Mouse (Mus musculus): ENCODE data around the gene Cast.

Cast gene

DNA sequence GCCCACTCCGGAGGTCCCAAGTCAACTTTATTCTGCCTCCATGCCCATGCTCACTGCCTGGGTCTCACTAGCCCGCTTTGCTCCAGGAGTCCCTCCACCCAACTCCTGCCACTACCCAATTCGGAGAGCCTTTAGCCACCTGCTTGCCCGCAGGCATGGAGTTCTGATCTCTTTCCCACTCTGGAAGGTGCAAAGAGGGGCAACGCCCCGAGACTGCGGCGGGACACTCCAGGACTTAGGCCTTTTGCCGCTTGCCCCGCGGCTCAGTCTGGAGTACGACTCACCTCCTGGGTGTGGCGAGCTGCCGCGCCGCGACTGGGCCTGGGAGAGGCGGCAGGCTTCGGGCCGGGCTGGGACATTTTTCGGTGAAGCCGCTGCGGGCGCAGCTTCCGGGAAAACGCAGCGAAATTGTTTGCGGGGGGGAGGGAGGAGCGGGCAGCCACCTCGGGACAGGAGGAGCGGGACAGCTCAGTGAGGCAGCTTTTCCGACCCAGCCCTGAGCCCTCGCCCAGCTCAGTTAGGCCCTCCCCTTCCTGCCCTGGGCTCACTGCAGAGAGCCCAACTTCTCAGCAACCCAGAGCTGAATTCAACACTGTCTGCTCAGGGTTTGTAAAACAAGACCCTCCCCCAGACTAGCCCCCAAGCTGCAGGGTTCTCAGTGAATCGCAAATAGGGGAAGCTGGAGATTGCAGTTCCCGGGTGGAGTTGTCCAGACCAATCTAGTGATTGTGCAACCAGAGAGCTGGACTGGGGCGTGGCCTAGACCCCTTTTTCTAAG, at the start of gene Cast:
Gene Cast (minus strand): TSS at position 659 of the 778 bp plus-strand sequence.
- DNase-seq (ENCODE audit: low spot score in 2 of 2) = no peak

DNA sequence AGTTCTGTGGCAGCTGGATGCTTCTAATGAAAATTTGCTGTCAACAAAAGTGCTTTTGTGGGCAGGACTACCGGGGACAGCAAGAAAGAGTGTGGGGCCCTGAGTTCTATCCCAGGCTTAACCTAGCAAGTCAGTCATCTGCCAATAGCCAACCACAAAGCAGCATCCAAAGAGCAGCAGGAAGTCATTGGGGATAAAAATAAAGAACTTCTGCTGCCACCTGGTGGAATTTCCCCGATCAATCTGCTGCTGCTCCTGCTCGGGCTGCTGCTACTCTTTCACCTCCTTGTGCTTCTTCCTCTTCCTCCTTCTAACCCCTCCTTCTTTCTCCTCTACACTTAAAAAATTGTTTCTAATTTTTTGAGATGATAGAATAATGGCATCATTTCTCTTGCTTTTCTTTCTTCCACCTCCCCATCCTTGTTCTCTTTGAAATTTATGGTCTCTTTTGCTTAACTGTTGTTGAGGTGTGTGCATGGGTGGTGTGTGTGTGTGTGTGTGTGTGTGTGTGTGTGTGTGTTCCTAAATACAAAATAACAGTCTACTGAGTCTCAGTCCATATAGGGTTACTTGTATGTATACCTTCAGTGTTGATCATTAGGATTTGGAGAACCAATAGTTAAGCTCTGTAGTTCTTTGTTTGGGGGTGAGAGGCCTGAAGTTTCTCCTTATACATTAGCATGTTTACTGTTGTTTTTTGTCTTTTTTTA, 45.9 kb upstream of the Cast start:
- DNase-seq (ENCODE audit: low spot score in 2 of 2) = peak; percentile 56 to 59

GRCm38 (mm10) chr13:74850823-74851222, 42.2 kb upstream of the Cast start:
- DNase-seq (ENCODE audit: low spot score in 2 of 2) = no peak

DNA sequence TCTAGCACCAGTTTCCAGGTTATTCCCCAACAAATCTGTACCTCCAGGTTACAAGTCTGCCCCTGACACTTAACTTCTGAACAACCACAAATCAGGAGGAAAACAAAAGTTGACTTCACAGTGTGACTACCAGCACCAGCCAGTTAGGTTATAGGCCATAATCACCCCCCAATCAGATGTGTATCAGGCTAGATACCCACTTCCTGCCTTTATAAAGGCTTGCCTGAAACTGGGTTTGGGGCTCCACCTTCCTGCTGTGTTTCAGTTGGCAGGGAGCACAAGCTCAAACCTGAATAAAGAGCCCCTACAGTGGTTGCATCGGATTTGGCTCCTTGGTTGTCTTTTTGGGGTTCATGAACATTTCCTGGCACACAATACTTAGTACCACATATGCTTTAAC, 37.3 kb upstream of the Cast start:
- no peak for DNase-seq (ENCODE audit: low spot score in 2 of 2)

- no peak for DNase-seq (ENCODE audit: low spot score in 2 of 2)
Observed at GRCm38 (mm10) chr13:74834543-74834942, 25.9 kb upstream of the Cast start.

DNA sequence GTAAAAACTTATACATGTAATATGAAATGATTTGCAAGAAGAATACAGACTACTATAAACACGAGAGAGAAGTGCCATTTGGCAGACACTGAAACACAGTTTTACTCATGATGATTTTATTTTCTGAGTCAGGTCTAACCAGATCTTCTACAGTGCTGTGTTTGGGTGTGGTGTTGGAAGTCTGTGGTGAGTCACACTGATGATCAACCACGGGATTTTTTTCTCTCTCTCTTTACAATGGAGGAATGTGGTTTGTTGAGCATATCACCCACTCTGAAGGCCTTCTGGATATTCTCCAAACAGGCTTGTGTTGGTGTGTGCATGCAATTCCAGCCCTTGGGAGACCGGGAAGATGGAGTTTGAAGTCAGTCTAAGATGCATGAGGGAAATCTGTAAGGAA, 13.5 kb upstream of the Cast start:
- DNase-seq (ENCODE audit: low spot score in 2 of 2) = no peak

- no peak for DNase-seq (ENCODE audit: low spot score in 2 of 2)
Observed at GRCm38 (mm10) chr13:74815753-74816152, 7.1 kb upstream of the Cast start.

GRCm38 (mm10) chr13:74807446-74808151, 1.0 kb downstream of the Cast start:
- DNase-seq (ENCODE audit: low spot score in 2 of 2) = peak in 1 of 2 experiments; percentile 4

- DNase-seq (ENCODE audit: low spot score in 2 of 2) = no peak
Observed at GRCm38 (mm10) chr13:74806934-74807333, 1.7 kb downstream of the Cast start.

GRCm38 (mm10) chr13:74794435-74794834, 14.2 kb downstream of the Cast start:
- no peak for DNase-seq (ENCODE audit: low spot score in 2 of 2)

DNA sequence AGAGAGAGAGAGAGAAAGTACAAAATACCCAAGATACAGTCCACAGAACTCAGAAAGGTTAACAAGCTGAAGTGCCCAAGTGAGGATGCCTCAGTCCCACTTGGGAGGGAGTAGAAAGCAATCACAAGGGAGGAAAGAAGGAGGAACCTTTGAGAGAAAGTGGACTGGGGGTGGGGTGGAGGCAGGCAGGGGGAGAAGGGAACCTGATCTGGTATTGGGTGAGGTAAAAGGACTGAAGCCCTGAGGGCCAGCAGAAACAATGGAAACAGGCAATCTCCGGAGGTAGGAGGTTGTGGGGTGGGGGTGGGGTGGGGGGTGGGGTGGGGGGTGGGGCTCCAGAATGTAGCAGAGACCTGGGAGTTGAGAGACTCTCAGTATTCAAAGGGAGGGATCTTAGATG, 20.9 kb downstream of the Cast start:
- DNase-seq (ENCODE audit: low spot score in 2 of 2) = no peak

DNA sequence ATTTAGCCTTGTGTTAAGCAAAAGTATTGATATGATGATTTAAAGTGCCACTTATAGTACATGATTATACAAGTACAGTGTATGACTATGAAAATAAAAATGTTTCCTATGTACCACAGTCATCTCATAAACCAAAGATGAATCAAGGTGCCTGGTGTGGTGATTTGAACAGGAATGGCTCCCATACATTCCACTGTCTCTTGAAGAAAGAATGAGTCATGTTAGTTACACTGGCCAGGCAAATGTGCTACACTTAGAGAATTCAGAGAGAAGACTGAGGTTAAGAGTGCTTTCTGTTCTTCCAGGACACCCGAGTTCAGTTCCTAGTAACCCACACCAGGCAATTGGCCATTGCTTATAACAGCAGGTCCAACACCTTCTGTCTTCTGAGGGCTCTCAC, 36.5 kb downstream of the Cast start:
- DNase-seq (ENCODE audit: low spot score in 2 of 2) = no peak

DNA sequence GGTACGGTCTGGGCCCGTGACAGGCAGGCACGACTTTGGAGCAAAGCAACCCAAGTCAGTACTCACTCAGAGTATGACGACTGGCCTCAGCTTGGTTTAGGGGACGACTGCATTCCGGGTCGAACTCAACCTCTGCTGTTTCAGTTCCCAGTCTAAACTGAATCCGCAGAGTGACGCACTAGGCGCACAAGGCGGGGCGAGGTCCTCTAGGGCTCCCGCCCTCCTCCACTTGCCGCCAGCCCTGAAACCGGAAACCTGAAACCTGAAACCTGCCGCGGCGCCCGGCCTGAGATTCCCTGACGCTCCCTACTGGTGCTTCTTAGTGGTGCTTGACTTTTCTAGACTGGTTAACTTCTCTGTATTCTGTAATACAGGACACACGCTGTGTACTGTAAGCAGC, 38.1 kb downstream of the Cast start:
- DNase-seq (ENCODE audit: low spot score in 2 of 2) = peak; percentile 17 to 25

DNA sequence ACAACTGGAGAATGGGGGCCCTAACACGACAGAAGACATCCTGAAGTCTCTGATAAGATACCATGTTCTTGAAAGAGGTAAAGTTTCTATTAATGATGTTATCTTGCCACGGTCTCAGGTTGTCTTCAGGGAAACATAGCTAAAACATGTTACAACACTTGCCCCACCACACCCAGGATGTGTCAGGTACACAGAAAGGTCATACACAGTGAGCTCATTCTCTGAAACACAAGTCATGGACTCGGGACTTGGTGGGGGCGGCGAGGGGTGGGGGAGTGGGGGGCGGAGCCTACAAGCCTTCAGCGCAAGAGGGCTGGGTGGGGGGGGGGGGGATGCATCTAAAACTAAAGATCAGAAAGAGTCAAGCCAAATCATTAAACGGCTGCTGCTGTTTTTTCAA, 38.7 kb downstream of the Cast start:
- DNase-seq (ENCODE audit: low spot score in 2 of 2) = no peak

- no peak for DNase-seq (ENCODE audit: low spot score in 2 of 2)
Observed at GRCm38 (mm10) chr13:74767186-74767585, 41.4 kb downstream of the Cast start.

- no peak for DNase-seq (ENCODE audit: low spot score in 2 of 2)
Observed at GRCm38 (mm10) chr13:74762741-74763140, 45.9 kb downstream of the Cast start.

DNA sequence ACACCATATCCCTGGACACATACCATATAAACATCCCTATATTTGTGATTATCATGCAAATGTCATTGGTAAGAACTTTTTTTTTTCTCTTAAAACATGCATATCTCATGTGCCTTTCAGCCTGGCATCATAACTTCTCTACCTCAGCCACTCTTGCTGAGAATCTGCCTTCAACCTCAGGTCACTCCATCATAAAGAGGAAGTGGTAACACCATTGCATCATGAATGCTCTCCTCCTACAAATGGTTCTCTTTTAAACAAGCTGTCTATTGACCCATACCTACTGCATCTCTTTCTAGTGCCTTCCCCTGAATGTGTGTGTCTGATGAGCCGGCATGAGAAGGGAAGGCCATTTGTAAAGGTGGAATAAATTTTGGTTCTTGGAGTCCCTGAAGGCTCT, 49.5 kb downstream of the Cast start:
- no peak for DNase-seq (ENCODE audit: low spot score in 2 of 2)

DNA sequence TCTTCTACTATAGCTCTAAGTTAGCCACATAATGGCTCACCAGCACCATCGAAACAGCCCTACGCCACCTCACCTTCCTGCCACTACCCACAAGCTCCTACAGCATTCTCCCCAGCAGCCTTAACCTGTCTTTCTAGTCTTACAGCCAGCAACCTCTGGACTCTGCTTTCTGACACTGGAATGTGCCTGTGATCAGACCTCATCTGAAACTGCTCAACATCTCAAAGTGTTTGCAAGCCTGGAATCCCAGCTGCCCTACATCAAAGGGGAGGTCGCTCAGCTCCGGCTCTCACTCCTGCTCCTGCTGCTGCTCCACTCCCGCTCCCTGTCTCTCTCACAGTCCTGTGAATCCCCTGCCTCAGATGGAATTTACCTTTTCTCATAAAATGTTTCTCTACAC, 65.4 kb downstream of the Cast start:
- DNase-seq (ENCODE audit: low spot score in 2 of 2) = no peak

GRCm38 (mm10) chr13:74736396-74736795, 72.2 kb downstream of the Cast start:
- DNase-seq (ENCODE audit: low spot score in 2 of 2) = no peak

GRCm38 (mm10) chr13:74735834-74736233, 72.8 kb downstream of the Cast start:
- no peak for DNase-seq (ENCODE audit: low spot score in 2 of 2)

DNA sequence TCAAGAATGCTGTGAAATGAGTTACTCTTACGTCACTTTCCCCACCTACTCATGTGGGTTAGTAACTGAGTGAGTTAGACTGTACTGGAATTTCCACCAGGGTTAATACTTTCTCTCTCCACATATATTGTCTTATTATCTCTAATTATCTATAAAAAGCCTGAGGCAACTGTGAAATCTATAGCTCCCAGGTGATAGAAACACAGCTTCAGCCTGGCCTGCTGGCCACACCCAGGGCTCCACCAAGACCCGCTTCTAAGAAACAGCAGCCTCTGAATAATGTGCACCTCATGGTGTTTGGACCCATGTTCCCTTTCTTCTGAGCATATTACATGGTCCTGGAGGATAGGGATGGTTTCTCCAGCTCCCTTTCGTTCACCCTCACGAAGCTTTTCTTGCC, 74.9 kb downstream of the Cast start:
- DNase-seq (ENCODE audit: low spot score in 2 of 2) = no peak

DNA sequence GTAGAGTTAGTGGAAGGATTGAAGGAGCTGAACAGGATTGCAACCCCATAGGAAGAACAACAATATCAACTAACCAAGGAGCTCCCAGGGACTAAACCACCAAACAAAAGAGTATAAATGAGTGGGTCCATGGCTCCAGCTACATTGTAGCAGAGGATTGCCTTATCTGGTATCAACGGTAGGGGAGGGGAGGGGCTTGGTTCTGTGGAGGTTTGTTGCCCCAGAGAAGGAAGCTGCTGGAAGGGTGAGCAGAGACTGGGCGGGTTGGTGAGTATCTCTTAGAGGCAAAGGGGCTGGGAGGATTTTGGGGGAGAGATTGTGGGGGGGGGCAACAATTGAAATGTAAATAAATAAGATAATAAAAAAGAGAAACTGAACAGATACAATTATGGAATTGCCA, 89.6 kb downstream of the Cast start:
- DNase-seq (ENCODE audit: low spot score in 2 of 2) = no peak

DNA sequence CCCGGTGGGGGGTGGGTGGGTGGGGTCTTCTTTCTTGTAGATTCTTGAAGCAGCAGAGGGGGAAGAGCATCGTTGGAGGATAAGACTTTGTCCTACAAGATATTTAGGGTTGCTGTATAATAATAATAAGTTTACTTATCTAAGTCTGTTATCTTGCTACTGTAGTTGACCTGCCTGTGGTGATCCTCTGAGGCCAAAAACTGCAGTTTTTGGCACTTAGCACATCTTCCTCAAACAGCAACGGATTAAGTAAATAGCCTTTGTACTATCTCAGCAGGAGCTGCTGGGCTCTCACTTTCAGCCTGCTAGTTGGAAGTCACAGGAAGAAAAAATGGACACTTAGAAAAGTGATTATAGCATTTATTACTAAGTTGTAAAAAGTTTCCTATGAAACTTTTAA, 112.4 kb downstream of the Cast start:
- DNase-seq (ENCODE audit: low spot score in 2 of 2) = no peak

Measured in frontal cortex, postnatal 25 days (tissue).